Mouse (Mus musculus): Measurements from ENCODE around the gene Myo5a. TPM values are rescaled to one million over a fixed set of nuclear protein-coding genes. Genes with fewer than 3 reads are reported as not detected.

Gene Myo5a
- total RNA-seq (2023), result 36.2 TPM

GRCm38 (mm10) chr9:75070457-75071028 lies at the start of gene Myo5a:
TSS of gene Myo5a (plus strand) at chr9:75071015.

GRCm38 (mm10) chr9:75037451-75038356 lies 33.1 kb upstream of the Myo5a start, which contains the start of gene Arpp19:
TSS of gene Arpp19 (plus strand) at chr9:75037614.

GRCm38 (mm10) chr9:75231841-75232746 lies 161.3 kb downstream of the Myo5a start, which contains the start of gene Myo5c:
TSS of gene Myo5c (plus strand) at chr9:75232020.

Other genes with a start within 250 kb of the Myo5a start
- not detected for gene Onecut1, start 209.1 kb upstream of the Myo5a start, total RNA-seq (2023)
- gene Fam214a, start 118.1 kb upstream of the Myo5a start, total RNA-seq (2023), result 60.6 TPM
- gene Arpp19, start 33.4 kb upstream of the Myo5a start, total RNA-seq (2023), result 146 TPM
- 0.83 TPM for gene Myo5c, start 161.0 kb downstream of the Myo5a start, total RNA-seq (2023)
- 3.7 TPM for gene Gnb5, start 235.3 kb downstream of the Myo5a start, total RNA-seq (2023)

Data from CD4-positive naive resting alpha-beta T cell, adult 57 days (primary cell).